Mouse (Mus musculus): ENCODE results near the gene Borcs6.

The Borcs6 gene

DNA sequence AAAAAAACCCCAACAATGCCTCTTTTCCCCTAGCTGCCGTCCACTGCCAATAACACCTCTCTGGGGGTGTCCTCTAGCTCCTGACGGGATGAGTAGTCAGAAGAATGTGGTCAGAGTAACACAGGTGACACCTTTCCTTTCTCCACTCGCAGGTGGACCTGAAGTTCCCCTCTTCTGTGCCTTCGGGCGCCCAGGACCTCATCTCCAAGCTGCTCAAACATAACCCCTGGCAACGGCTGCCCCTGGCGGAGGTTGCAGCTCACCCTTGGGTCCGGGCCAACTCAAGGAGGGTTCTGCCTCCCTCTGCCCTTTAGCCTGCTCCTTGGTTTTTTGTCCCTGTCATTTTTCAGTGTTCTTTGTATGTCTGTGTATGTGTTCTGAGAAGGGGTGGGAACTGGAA lies 8.8 kb upstream of the Borcs6 start:
- DNase-seq = peak in 1 of 2 experiments; percentile 43

DNA sequence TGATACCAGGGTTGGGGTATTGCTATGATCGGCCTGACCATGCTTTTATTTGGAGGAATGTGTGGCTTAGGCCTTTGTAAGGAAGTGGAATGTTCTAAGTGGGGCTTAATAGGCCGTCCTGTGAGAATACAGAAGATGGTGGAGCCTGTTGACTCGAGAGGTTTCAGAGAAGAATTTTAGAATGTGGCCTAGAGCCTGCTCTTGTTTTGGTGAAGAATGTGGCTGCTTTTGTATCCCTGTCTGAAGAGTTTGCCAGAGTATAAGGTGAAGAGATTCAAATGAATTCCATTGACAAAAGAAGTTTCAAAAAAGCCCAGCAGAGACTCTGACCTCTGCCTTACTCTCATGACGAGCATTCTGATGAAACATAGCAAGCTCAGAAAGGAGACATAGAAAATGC lies 7.7 kb upstream of the Borcs6 start:
- no peak for DNase-seq

DNA sequence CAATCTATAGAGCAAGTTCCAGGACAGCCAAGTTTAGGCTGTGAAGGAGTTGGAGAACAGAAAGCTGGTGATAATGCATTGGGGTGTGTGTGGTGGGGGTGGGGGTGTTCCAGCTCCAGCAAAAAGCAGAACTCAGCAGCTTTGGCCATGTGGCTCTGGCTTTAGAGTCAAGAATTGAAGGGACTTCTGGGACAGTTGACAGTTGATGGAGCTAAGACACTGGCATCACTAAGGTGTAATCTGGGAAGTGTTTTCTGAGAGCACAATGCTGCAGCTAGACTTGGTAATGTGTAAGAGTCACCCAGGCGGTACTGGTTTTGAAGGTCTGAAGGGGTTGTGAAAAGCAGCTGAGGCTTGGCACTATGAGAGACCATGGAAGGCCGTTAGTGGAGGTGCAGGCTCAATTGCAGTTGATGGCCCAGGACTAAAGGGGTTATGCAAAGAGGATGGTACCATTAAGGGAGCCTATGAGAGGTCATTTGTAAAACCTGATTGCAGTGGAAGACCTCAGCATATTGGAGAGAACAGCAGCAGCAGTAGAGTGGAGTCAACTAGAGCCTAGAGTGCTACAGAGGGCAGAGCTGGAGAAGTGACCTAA lies 6.6 kb upstream of the Borcs6 start:
- no peak for DNase-seq

DNA sequence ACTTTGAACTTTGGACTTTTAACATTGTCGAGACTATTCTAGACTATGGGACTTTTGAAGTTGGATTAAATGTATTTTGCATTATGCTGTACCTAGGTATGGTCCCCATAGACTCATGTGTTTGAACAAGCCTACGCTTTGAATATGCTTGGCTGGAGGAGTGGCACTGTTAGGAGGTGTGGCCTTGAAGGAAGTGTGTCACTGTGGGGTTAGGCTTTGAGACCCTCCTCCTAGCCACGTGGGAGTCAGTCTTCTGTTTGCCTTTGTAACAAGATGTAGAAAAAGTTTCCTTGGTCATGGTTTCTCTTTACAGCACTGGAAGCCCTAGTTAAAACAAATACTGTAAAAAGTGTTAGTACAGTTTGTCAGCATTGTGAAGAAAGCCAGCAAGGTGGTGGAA lies 5.7 kb upstream of the Borcs6 start:
- DNase-seq = no peak

DNA sequence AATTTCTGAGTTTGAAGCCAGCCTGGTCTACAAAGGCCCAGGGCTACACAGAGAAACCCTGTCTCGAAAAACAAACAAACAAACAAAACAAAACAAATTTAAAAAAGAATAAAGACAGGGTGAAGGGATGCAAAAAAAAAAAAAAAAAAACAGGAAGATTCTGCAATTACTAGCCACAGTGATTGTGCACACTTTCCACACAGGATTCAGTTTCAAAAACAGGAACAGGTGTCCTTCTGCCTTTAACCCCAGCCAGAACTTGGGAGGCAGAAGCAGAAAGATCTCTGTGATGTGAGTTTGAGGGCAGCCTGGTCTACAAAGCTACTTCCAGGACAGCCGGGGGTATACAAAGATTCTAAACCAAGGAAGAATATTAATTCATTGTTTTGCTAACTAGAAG lies 1.3 kb upstream of the Borcs6 start:
- no peak for DNase-seq

GRCm38 (mm10) chr11:69058729-69059356 lies 674 bp upstream of the Borcs6 start:
- DNase-seq = no peak

GRCm38 (mm10) chr11:69059975-69060411 lies 476 bp downstream of the Borcs6 start:
- DNase-seq = peak in 1 of 2 experiments; percentile 74

DNA sequence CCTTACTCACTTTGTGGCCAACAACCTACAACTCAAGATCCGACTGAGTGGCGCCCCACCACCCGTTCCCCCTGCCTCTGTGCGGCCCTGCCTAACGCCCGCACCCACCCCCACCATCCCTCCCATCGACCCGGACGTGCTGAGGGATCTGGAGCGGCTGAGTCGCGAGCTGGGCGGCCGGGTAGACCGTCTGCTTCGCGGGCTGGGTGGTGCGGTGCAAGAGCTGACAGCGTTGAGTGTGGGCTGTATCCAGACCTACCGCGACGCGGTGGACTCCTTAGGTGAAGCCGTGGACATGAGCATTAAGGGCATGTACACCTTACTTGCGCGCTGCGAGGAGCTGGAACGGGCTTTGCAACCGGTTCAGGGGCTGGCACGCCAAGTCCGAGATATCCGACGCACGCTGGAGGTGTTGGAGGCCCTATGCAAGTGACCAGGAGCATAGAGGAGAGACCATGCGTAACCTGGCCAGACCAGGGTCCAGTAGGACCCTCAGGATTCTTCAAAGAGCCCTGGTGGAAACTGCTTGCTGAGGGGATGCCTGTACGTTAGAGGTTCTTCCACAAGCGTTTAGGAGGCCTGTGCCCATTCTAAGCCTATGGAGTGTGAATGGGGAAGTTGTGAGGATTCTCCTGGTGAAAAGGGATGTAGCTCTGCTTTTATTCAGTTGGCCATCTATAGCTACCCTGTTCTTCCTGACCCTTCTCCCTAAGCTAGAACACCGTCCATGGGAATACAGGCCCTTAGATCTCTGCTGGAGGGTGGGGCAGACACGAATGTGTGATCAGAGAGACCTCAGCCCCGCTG lies 1.1 kb downstream of the Borcs6 start:
- peak in 1 of 2 experiments; percentile 55 for DNase-seq

GRCm38 (mm10) chr11:69061255-69061912 lies 1.9 kb downstream of the Borcs6 start:
- DNase-seq = peak in 1 of 2 experiments; percentile 20

- peak; percentile 81 to 89 for DNase-seq
Measured at GRCm38 (mm10) chr11:69062194-69062760, 2.8 kb downstream of the Borcs6 start.

- peak; percentile 95 to 96 for DNase-seq
Measured at GRCm38 (mm10) chr11:69062761-69063224, 3.3 kb downstream of the Borcs6 start.

- DNase-seq = peak; percentile 74 to 89
Measured at GRCm38 (mm10) chr11:69063413-69064201, 4.1 kb downstream of the Borcs6 start.

DNA sequence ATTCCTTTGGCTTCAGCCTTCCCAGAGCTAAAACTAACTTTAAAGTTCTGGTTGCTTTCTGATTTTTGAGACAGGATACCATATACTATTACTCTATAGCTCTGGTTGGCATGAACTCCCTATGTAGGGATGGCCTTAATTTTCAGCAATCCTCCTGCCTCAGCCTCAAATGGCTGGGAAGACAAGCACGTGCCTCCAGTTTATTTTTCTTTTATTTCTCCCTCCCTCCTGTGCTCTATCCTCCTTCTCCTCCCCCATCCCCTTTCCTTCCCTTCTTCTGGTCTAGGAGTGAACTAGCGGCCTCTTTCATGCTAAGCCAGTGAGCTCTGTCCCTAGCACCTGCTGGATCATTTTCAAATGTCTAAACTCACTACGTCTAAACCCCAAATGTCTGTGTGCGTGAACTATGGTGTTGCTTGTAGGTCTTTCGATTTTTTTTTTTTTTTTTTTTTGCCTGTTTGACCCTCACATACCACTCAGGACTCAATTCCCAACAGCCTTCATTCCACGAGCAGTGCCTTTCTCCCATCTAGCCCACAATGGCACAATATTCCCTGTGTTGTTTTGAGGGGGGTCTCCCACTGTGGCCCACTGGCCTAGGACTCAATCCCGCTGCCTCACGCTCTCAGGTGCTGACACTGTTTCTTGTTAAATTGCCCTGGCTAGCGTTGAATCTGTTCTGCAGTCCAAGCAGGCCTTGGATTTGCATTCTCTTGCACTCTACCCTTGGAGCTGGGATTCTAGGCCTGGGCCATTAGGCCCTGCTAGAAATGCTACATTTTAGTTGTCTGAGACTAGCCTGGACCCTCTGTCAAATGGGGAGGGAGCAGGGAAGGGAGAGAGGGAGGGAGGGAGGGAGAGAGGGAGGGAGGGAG lies 5.0 kb downstream of the Borcs6 start:
- DNase-seq = no peak

- DNase-seq = no peak
Measured at GRCm38 (mm10) chr11:69065394-69065925, 5.9 kb downstream of the Borcs6 start.

DNA sequence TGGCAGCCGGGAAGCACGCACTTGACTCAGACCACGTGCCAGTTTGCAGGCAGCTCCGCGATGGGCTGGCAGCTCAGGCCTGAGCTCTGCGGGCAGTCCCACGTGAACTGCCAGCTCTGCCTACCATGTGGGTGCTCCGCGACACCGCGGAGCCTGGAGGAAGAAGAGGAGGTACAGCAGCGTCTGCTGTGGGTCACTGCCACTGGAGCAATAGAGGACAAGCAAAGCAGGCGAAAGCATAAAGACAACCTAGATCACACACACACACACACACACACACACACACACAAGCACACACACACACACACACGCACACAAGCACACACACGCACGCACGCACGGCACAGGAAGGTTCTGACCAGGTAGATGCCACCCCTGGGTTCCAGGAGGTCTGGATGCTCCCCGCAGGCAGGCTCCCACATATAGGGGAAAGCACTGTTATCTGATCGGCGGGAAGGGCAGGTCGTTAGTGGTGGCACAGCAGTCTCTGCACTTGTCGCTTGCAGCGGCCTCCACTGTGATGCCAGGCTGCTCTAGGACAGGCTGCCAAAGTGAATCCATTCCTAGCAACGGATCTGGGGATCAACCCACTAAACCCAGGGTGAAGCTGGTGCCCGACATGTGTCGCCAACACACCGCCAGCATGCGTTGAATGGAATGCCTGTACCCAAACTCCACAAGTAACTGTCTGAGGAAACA lies 6.8 kb downstream of the Borcs6 start:
- peak in 1 of 2 experiments; percentile 44 for DNase-seq

DNA sequence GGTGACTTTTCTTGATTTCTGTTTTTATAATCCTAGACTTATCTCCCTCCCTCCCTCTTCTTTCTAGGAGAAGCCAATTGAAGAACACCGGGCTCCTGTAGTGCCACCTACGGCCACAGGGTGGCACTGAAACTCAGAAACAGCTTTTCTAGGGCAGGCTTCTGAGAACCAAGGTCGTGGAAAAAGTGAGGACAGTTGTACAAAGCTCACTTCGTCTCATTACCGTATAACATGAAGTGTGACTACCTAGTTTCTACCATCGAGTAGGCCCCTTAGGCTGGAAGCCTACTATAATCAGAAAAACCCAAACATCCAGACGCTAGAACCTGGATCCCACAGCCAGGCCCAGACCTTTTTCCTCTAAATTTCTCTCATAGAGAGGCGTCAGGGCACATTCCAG lies 7.4 kb downstream of the Borcs6 start:
- DNase-seq = peak; percentile 93 to 96

GRCm38 (mm10) chr11:69067601-69068000 lies 8.1 kb downstream of the Borcs6 start:
- no peak for DNase-seq

- DNase-seq = peak in 1 of 2 experiments; percentile 40
Measured at GRCm38 (mm10) chr11:69070093-69070492, 10.6 kb downstream of the Borcs6 start.

GRCm38 (mm10) chr11:69070590-69071222 lies 11.2 kb downstream of the Borcs6 start, which contains the start of gene Tmem107:
Gene Tmem107 (plus strand): TSS chr11:69070806.
- peak; percentile 96 for DNase-seq

Data from kidney, postnatal 36 days (tissue).